Comparison of ENCODE assay signal across 25 mouse cellular contexts in the genomic region with DNA sequence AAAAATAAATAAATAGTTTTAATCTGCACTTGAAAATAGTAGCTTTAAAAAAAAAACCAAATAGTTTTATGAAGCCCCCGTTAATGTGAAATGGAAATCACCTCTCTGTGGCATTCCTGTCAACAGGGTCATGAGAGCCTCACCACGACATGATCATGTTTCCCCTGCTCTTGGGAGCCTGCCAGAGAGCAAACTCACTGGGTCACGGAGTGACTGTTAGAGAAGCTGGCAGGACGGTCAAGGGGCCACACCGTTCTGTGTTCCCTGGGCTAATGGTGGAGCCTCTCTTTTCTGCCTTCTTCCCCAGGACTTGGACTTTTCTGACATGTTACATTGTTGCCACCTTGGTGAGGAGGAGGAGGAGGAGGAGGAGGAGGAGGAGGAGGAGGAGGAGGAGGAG. TPM values are rescaled to one million over a fixed set of nuclear protein-coding genes. Genes with fewer than 3 reads are reported as not detected.
DNase-seq lines count a peak whose midpoint lies in the region; ATAC-seq lines count a peak whose summit lies in the region.
"Had no signal": no experiment of that assay in that cellular context is flagged by ENCODE, and none has a peak within 500 bp of the region (broad histone marks: within the 10 kb centered on the region; RNA-seq: fewer than 3 reads in every experiment).

No protein-coding gene starts in this region.

- H3K4me3 ChIP-seq in liver, embryonic 16.5 days (ENCODE audit: low read depth, low read length), result no peak overlapping the region
- H3K4me3 ChIP-seq in liver, embryonic 11.5 days (ENCODE audit: low read depth, low read length), result no peak overlapping the region
- no peak overlapping the region for H3K4me3 ChIP-seq in limb, embryonic 10.5 days
- no peak overlapping the region for H3K4me3 ChIP-seq in kidney, embryonic 15.5 days (replicated peaks)
- H3K4me3 ChIP-seq: embryonic facial prominence, embryonic 12.5 days; forebrain, embryonic 12.5 days; heart, embryonic 10.5 days; hindbrain, embryonic 13.5 days had no signal

- no peaks in the 10 kb centered on the region for H3K27me3 ChIP-seq in liver, embryonic 16.5 days (ENCODE audit: control insufficient read depth, insufficient read depth, low read depth, low read length)
- H3K27me3 ChIP-seq in liver, embryonic 11.5 days (replicated peaks; ENCODE audit: control insufficient read depth, insufficient read depth, low read length), result no peaks in the 10 kb centered on the region; the same call in 1 of the 2 replicates
- H3K27me3 ChIP-seq in limb, embryonic 10.5 days (ENCODE audit: low read depth, poor library complexity, severe bottlenecking), result peaks cover 10% of the 10 kb centered on the region; the same call in 1 of the 2 replicates
- 0 out of 2 replicates have a peak, but pooled peaks cover 2% of the 10 kb centered on the region for H3K27me3 ChIP-seq in kidney, embryonic 15.5 days

- H3K4me1 ChIP-seq in liver, embryonic 16.5 days (ENCODE audit: control insufficient read depth, low read depth, low read length), result no peaks in the 10 kb centered on the region; the same call in 1 of the 2 replicates
- no peaks in the 10 kb centered on the region for H3K4me1 ChIP-seq in liver, embryonic 11.5 days (replicated peaks; ENCODE audit: control insufficient read depth, insufficient read depth, low read length)
- H3K4me1 ChIP-seq in limb, embryonic 10.5 days, result peaks cover 8% of the 10 kb centered on the region
- peaks cover 6% of the 10 kb centered on the region; the same call in 1 of the 2 replicates for H3K4me1 ChIP-seq in kidney, embryonic 15.5 days
- H3K4me1 ChIP-seq: embryonic facial prominence, embryonic 12.5 days; heart, embryonic 10.5 days had no signal

- no peaks in the 10 kb centered on the region for H3K9me3 ChIP-seq in liver, embryonic 16.5 days (replicated peaks; ENCODE audit: control insufficient read depth, low read length)
- no peaks in the 10 kb centered on the region for H3K9me3 ChIP-seq in liver, embryonic 11.5 days (ENCODE audit: control insufficient read depth, low read length)
- no peaks in the 10 kb centered on the region for H3K9me3 ChIP-seq in limb, embryonic 10.5 days (replicated peaks)
- H3K9me3 ChIP-seq in kidney, embryonic 15.5 days (replicated peaks), result no peaks in the 10 kb centered on the region
- H3K9me3 ChIP-seq: embryonic facial prominence, embryonic 12.5 days; forebrain, embryonic 12.5 days; G1E; heart, embryonic 10.5 days; hindbrain, embryonic 13.5 days had no signal

- no peaks in the 10 kb centered on the region for H3K36me3 ChIP-seq in liver, embryonic 16.5 days (ENCODE audit: control insufficient read depth, insufficient read depth)
- H3K36me3 ChIP-seq in liver, embryonic 11.5 days (ENCODE audit: control insufficient read depth, insufficient read depth, low read length), result no peaks in the 10 kb centered on the region
- no peaks in the 10 kb centered on the region for H3K36me3 ChIP-seq in limb, embryonic 10.5 days
- no peaks in the 10 kb centered on the region for H3K36me3 ChIP-seq in kidney, embryonic 15.5 days
- H3K36me3 ChIP-seq: embryonic facial prominence, embryonic 12.5 days; forebrain, embryonic 12.5 days; G1E; heart, embryonic 10.5 days; hindbrain, embryonic 13.5 days had no signal

- 60% methylated on average over 5 of the region's 5 CpGs for WGBS in liver, embryonic 16.5 days (ENCODE audit: insufficient replicate concordance)
- WGBS in liver, embryonic 11.5 days, result 66% methylated on average over 5 of the region's 5 CpGs
- 75% methylated on average over 5 of the region's 5 CpGs for WGBS in limb, embryonic 10.5 days
- WGBS in kidney, embryonic 15.5 days, result 38% methylated on average over 5 of the region's 5 CpGs

- no peak for DNase-seq in liver, embryonic 11.5 days (ENCODE audit: low spot score)
- DNase-seq in 416B (ENCODE audit: low read depth) (peak; percentile 32), adipocyte (ENCODE audit: low spot score) (peak; percentile 18)
- DNase-seq in limb, embryonic 10.5 days (ENCODE audit: low spot score), result no peak
- DNase-seq in thymus, postnatal 14 days, result no peak
- DNase-seq: adrenal gland, postnatal 14 days; B cell, adult 2 months; cerebellum, adult 11-12 months; cerebellum, adult 9-10 months; cerebellum, postnatal 25 days; heart, adult 11 months had no signal

- H3K27ac ChIP-seq in liver, embryonic 16.5 days (ENCODE audit: low read length), result no peak overlapping the region
- no peak overlapping the region for H3K27ac ChIP-seq in liver, embryonic 11.5 days (ENCODE audit: low read depth, low read length)
- peak overlapping the region; percentile 32 for H3K27ac ChIP-seq in limb, embryonic 10.5 days
- no peak overlapping the region for H3K27ac ChIP-seq in kidney, embryonic 15.5 days
- H3K27ac ChIP-seq: embryonic facial prominence, embryonic 12.5 days; forebrain, embryonic 12.5 days; heart, embryonic 10.5 days; hindbrain, embryonic 13.5 days; hindbrain, postnatal 0 days had no signal

- H3K4me2 ChIP-seq in liver, embryonic 16.5 days (ENCODE audit: low read depth, low read length), result no peak overlapping the region
- H3K4me2 ChIP-seq in liver, embryonic 11.5 days, result no peak overlapping the region
- H3K4me2 ChIP-seq in kidney, embryonic 15.5 days, result no peak overlapping the region
- H3K4me2 ChIP-seq: embryonic facial prominence, embryonic 12.5 days; forebrain, embryonic 12.5 days; hindbrain, embryonic 13.5 days had no signal

- 0 out of 2 replicates have a peak, but pooled peaks have one; percentile 30 for ATAC-seq in liver, embryonic 16.5 days (ENCODE audit: low read depth)
- no peak for ATAC-seq in liver, embryonic 11.5 days (replicated peaks; ENCODE audit: low FRiP score)
- ATAC-seq in kidney, embryonic 15.5 days (replicated peaks; ENCODE audit: low FRiP score), result no peak
- ATAC-seq: CD4-positive, CD25-positive, alpha-beta regulatory T cell, adult 4 months; forebrain, embryonic 16.5 days; hindbrain, postnatal 0 days had no signal

- no peak overlapping the region for H3K9ac ChIP-seq in liver, embryonic 16.5 days (ENCODE audit: low read depth, low read length)
- no peak overlapping the region for H3K9ac ChIP-seq in liver, embryonic 11.5 days (ENCODE audit: low read depth, low read length)
- no peak overlapping the region for H3K9ac ChIP-seq in kidney, embryonic 15.5 days
- H3K9ac ChIP-seq: embryonic facial prominence, embryonic 12.5 days; forebrain, embryonic 12.5 days; hindbrain, embryonic 13.5 days had no signal

RNA-seq across cellular contexts. Expression of a gene that starts 17.5 kb away (rescaled TPM):
- 0.56 and 0.98 TPM in 2 replicates for polyA plus RNA-seq in liver, embryonic 16.5 days (2015; fragmentation: Nextera tagmentation; extraction: Ambion mirVana)
- 0.40 and 0.45 TPM in 2 replicates for polyA plus RNA-seq in liver, embryonic 11.5 days (2014; fragmentation: Nextera tagmentation; extraction: Ambion mirVana)
- polyA plus RNA-seq in limb, embryonic 10.5 days (2016; fragmentation: Nextera tagmentation; extraction: Ambion mirVana), result 1.1 and 1.2 TPM in 2 replicates
- 1.5 and 2.2 TPM in 2 replicates for polyA plus RNA-seq in kidney, embryonic 15.5 days (2015; fragmentation: Nextera tagmentation; extraction: Ambion mirVana)
- polyA plus RNA-seq: G1E had no signal

RNA-seq across cellular contexts. Expression of a gene that starts 32.9 kb away (rescaled TPM):
- not detected in 2 replicates for polyA plus RNA-seq in liver, embryonic 16.5 days (2015; fragmentation: Nextera tagmentation; extraction: Ambion mirVana)
- not detected in 2 replicates for polyA plus RNA-seq in liver, embryonic 11.5 days (2014; fragmentation: Nextera tagmentation; extraction: Ambion mirVana)
- polyA plus RNA-seq in limb, embryonic 10.5 days (2016; fragmentation: Nextera tagmentation; extraction: Ambion mirVana), result not detected in 2 replicates
- not detected in 2 replicates for polyA plus RNA-seq in kidney, embryonic 15.5 days (2015; fragmentation: Nextera tagmentation; extraction: Ambion mirVana)
- polyA plus RNA-seq: CD4-positive, CD25-positive, alpha-beta regulatory T cell, adult 4 months; cortical plate, adult 2 months; frontal cortex, adult 2 months; G1E; heart, embryonic 10.5 days; heart, embryonic 14.5 days; intestine, embryonic 14.5 days had no signal

Comparison
In these comparisons a context has a peak if more than half of its experiments do, and no peak if none do; other contexts are left out.
1. DNase-seq: peak in 416B (single experiment) and adipocyte (single experiment); none in liver, embryonic 11.5 days (single experiment), limb, embryonic 10.5 days (single experiment) and thymus, postnatal 14 days (single experiment).